Mouse (Mus musculus) forebrain, embryonic 13.5 days (tissue): Measurements from ENCODE around the gene Mgrn1. TPM values are rescaled to one million over a fixed set of nuclear protein-coding genes. Genes with fewer than 3 reads are reported as not detected.

Source experiments
- ATAC-seq: fragments of 200-750 bp; cut with Nextera tagmentation; 2 replicates; pipeline ENCODE4 v1.8.0; 2017
- H3K27ac ChIP-seq: fragments of 300-500 bp; sonication (generic); 2 replicates; pipeline ENCODE4 v1.5.1; 2015; ENCODE audit warnings: inconsistent platforms, mild to moderate bottlenecking, moderate library complexity
- H3K27me3 ChIP-seq: fragments of 300-500 bp; sonication (generic); 2 replicates; pipeline ENCODE4 v1.6.1; 2015; ENCODE audit warnings: mild to moderate bottlenecking, inconsistent platforms
- H3K36me3 ChIP-seq: fragments of 300-500 bp; sonication (generic); 2 replicates; pipeline ENCODE4 v1.6.1; 2015; ENCODE audit warnings: mild to moderate bottlenecking, inconsistent platforms; ENCODE audit not compliant: poor library complexity, severe bottlenecking
- H3K4me1 ChIP-seq: fragments of 300-500 bp; sonication (generic); 2 replicates; pipeline ENCODE4 v1.6.1; 2015; ENCODE audit warnings: inconsistent platforms
- H3K4me2 ChIP-seq: fragments of 300-500 bp; sonication (generic); 2 replicates; pipeline ENCODE4 v1.6.1; 2015; ENCODE audit warnings: inconsistent platforms, mild to moderate bottlenecking, moderate library complexity
- H3K4me3 ChIP-seq: fragments of 300-500 bp; sonication (generic); 2 replicates; pipeline ENCODE4 v1.5.1; 2015; ENCODE audit warnings: mild to moderate bottlenecking, inconsistent platforms
- H3K9ac ChIP-seq: fragments of 300-500 bp; sonication (generic); 2 replicates; pipeline ENCODE4 v1.6.1; 2015; ENCODE audit warnings: mild to moderate bottlenecking, inconsistent platforms
- H3K9me3 ChIP-seq: fragments of 300-500 bp; sonication (generic); replicated peaks from 2 replicates; pipeline ENCODE4 v1.6.1; 2016; ENCODE audit warnings: inconsistent platforms
- WGBS: fragments of 180-500 bp; shearing (Covaris S2); methylation state at CpG from one replicate; pipeline ENCODE4 v1.1.7; 2015; 5-methylcytosine and 5-hydroxymethylcytosine counted together
- polyA plus RNA-seq: library from polyadenylated mRNA; unstranded; fragments of >200 nt; fragmentation: Nextera tagmentation; extraction: Ambion mirVana; gene quantifications from 2 replicates; pipeline ENCODE4 v1.2.1, GENCODE M21; 2015

The Mgrn1 gene
- polyA plus RNA-seq, 1 experiment from 2014 or later = 79.0 TPM

GRCm38 (mm10) chr16:4957446-4957845 lies 71.4 kb downstream of the Mgrn1 start:
- peaks cover 73% of the 10 kb centered on the region for H3K36me3 ChIP-seq
- 88% methylated on average over 3 of the region's 3 CpGs for WGBS

GRCm38 (mm10) chr16:4960260-4960659 lies 74.2 kb downstream of the Mgrn1 start:
- Histone ChIP-seq H3K4me2 (no peak overlapping the region), H3K4me1 (peaks cover 24% of the 10 kb centered on the region)
- 87% methylated on average over 8 of the region's 8 CpGs for WGBS

More at GRCm38 (mm10) chr16:4957446-4957845, 71.4 kb downstream of the Mgrn1 start:
- H3K4me3 ChIP-seq = no peak overlapping the region
- no peaks in the 10 kb centered on the region for H3K9me3 ChIP-seq
- H3K27ac ChIP-seq = no peak overlapping the region
- peaks cover 6% of the 10 kb centered on the region for H3K4me1 ChIP-seq
- H3K4me2 ChIP-seq = no peak overlapping the region
- no peaks in the 10 kb centered on the region for H3K27me3 ChIP-seq
- ATAC-seq = no peak
- no peak overlapping the region for H3K9ac ChIP-seq

GRCm38 (mm10) chr16:4963346-4963745 lies 77.3 kb downstream of the Mgrn1 start:
- Histone ChIP-seq H3K4me3 (peak overlapping the region; percentile 92), H3K9ac (peak overlapping the region; percentile 92), H3K9me3 (no peaks in the 10 kb centered on the region), H3K4me2 (peak overlapping the region; percentile 88), H3K27me3 (no peaks in the 10 kb centered on the region), H3K36me3 (peaks cover 16% of the 10 kb centered on the region), H3K4me1 (peaks cover 34% of the 10 kb centered on the region), H3K27ac (0 out of 2 replicates have a peak overlapping the region, but pooled peaks have one; percentile 81)
- WGBS = 43% methylated on average over 9 of the region's 9 CpGs
- no peak for ATAC-seq

More at GRCm38 (mm10) chr16:4960260-4960659, 74.2 kb downstream of the Mgrn1 start:
- H3K27ac ChIP-seq = no peak overlapping the region
- H3K9ac ChIP-seq = no peak overlapping the region
- H3K9me3 ChIP-seq = no peaks in the 10 kb centered on the region
- H3K27me3 ChIP-seq = no peaks in the 10 kb centered on the region
- peaks cover 45% of the 10 kb centered on the region for H3K36me3 ChIP-seq
- H3K4me3 ChIP-seq = no peak overlapping the region
- ATAC-seq = no peak

GRCm38 (mm10) chr16:4963797-4964709 lies 78.0 kb downstream of the Mgrn1 start, which contains the start of gene Anks3:
Gene Anks3, minus strand, starts transcription at chr16:4964205.
- H3K9ac ChIP-seq = peak within 1 kb of the TSS; percentile 92
- ATAC-seq = peak; percentile 99
- H3K9me3 ChIP-seq = no peaks in the 10 kb centered on the region
- peaks cover 34% of the 10 kb centered on the region for H3K4me1 ChIP-seq
- peak within 1 kb of the TSS; percentile 92 for H3K4me3 ChIP-seq
- under 1% methylated on average over 65 of the region's 76 CpGs for WGBS
- H3K36me3 ChIP-seq = peaks cover 19% of the 10 kb centered on the region
- H3K27ac ChIP-seq = peak within 1 kb of the TSS; percentile 81
- H3K4me2 ChIP-seq = peak within 1 kb of the TSS; percentile 88
- H3K27me3 ChIP-seq = no peaks in the 10 kb centered on the region

- no peak for ATAC-seq
- Histone ChIP-seq H3K4me2 (peak overlapping the region; percentile 88), H3K27ac (peak overlapping the region; percentile 81), H3K27me3 (no peaks in the 10 kb centered on the region), H3K9ac (peak overlapping the region; percentile 92), H3K36me3 (peaks cover 15% of the 10 kb centered on the region), H3K4me1 (peaks cover 34% of the 10 kb centered on the region), H3K4me3 (peak overlapping the region; percentile 92), H3K9me3 (no peaks in the 10 kb centered on the region)
- WGBS = 25% methylated on average over 13 of the region's 13 CpGs
These were observed 78.8 kb downstream of the Mgrn1 start for GRCm38 (mm10) chr16:4964731-4965391.

GRCm38 (mm10) chr16:4965392-4966129 lies 79.5 kb downstream of the Mgrn1 start:
- peak overlapping the region; percentile 92 for H3K4me3 ChIP-seq
- no peak for ATAC-seq
- 0 out of 2 replicates have a peak overlapping the region, but pooled peaks have one; percentile 92 for H3K9ac ChIP-seq
- H3K4me2 ChIP-seq = peak overlapping the region; percentile 88
- 0 out of 2 replicates have a peak, but pooled peaks cover 9% of the 10 kb centered on the region for H3K36me3 ChIP-seq
- no peak overlapping the region for H3K27ac ChIP-seq
- H3K9me3 ChIP-seq = no peaks in the 10 kb centered on the region
- H3K4me1 ChIP-seq = peaks cover 34% of the 10 kb centered on the region
- H3K27me3 ChIP-seq = no peaks in the 10 kb centered on the region
- WGBS = 90% methylated on average over 8 of the region's 8 CpGs

GRCm38 (mm10) chr16:4968426-4968825 lies 82.4 kb downstream of the Mgrn1 start:
- H3K36me3 ChIP-seq = 0 out of 2 replicates have a peak, but pooled peaks cover 9% of the 10 kb centered on the region
- no peaks in the 10 kb centered on the region for H3K27me3 ChIP-seq
- 79% methylated on average over 3 of the region's 3 CpGs for WGBS
- peaks cover 18% of the 10 kb centered on the region for H3K4me1 ChIP-seq
- ATAC-seq = no peak
- no peak overlapping the region for H3K4me2 ChIP-seq
- no peak overlapping the region for H3K27ac ChIP-seq
- H3K9me3 ChIP-seq = no peaks in the 10 kb centered on the region
- H3K4me3 ChIP-seq = no peak overlapping the region
- no peak overlapping the region for H3K9ac ChIP-seq

- H3K9ac ChIP-seq = no peak overlapping the region
- H3K36me3 ChIP-seq = 0 out of 2 replicates have a peak, but pooled peaks cover 9% of the 10 kb centered on the region
- no peaks in the 10 kb centered on the region for H3K27me3 ChIP-seq
- H3K4me2 ChIP-seq = no peak overlapping the region
- H3K27ac ChIP-seq = no peak overlapping the region
- H3K4me1 ChIP-seq = peaks cover 17% of the 10 kb centered on the region
- no peak overlapping the region for H3K4me3 ChIP-seq
- no peak for ATAC-seq
- WGBS = 85% methylated on average over 5 of the region's 5 CpGs
- no peaks in the 10 kb centered on the region for H3K9me3 ChIP-seq
These were observed 83.2 kb downstream of the Mgrn1 start for GRCm38 (mm10) chr16:4969055-4969843.

GRCm38 (mm10) chr16:4971626-4972025 lies 85.6 kb downstream of the Mgrn1 start:
- H3K27me3 ChIP-seq = no peaks in the 10 kb centered on the region
- WGBS = 89% methylated on average over 4 of the region's 4 CpGs
- ATAC-seq = no peak

GRCm38 (mm10) chr16:4974521-4974920 lies 88.5 kb downstream of the Mgrn1 start:
- Histone ChIP-seq H3K27me3 (no peaks in the 10 kb centered on the region), H3K4me1 (no peaks in the 10 kb centered on the region), H3K9ac (no peak overlapping the region), H3K4me3 (no peak overlapping the region), H3K9me3 (no peaks in the 10 kb centered on the region), H3K27ac (no peak overlapping the region), H3K4me2 (no peak overlapping the region), H3K36me3 (no peaks in the 10 kb centered on the region)
- 85% methylated on average over 5 of the region's 5 CpGs for WGBS
- no peak for ATAC-seq

More at GRCm38 (mm10) chr16:4971626-4972025, 85.6 kb downstream of the Mgrn1 start:
- Histone ChIP-seq H3K9me3 (no peaks in the 10 kb centered on the region), H3K9ac (no peak overlapping the region), H3K4me2 (no peak overlapping the region), H3K36me3 (0 out of 2 replicates have a peak, but pooled peaks cover 9% of the 10 kb centered on the region), H3K4me3 (no peak overlapping the region), H3K27ac (no peak overlapping the region), H3K4me1 (no peaks in the 10 kb centered on the region)

GRCm38 (mm10) chr16:4976180-4976579 lies 90.1 kb downstream of the Mgrn1 start:
- ATAC-seq = no peak
- 74% methylated on average over 2 of the region's 2 CpGs for WGBS
- Histone ChIP-seq H3K9me3 (no peaks in the 10 kb centered on the region), H3K9ac (no peak overlapping the region), H3K4me3 (no peak overlapping the region), H3K27me3 (no peaks in the 10 kb centered on the region), H3K4me2 (no peak overlapping the region), H3K27ac (no peak overlapping the region), H3K4me1 (no peaks in the 10 kb centered on the region), H3K36me3 (no peaks in the 10 kb centered on the region)
